Mouse (Mus musculus) heart, postnatal 0 days (tissue): ENCODE results near the gene Olfr279. TPM values are rescaled to one million over a fixed set of nuclear protein-coding genes. Genes with fewer than 3 reads are reported as not detected.

Experiments used
- ATAC-seq: fragments of 200-750 bp; cut with Nextera tagmentation; 2 replicates; pipeline ENCODE4 v1.8.0; 2017; ENCODE audit warnings: low read depth, moderate number of reproducible peaks, moderate library complexity; ENCODE audit not compliant: insufficient read depth
- DNase-seq: peaks from one replicate; pipeline ENCODE4 v3.0.0-alpha.2; 2016; ENCODE audit warnings: low spot score
- H3K27ac ChIP-seq: fragments of 300-500 bp; sonication (generic); 2 replicates; pipeline ENCODE4 v1.5.1; 2014; ENCODE audit warnings: low read depth, mild to moderate bottlenecking
- H3K27me3 ChIP-seq: fragments of 300-500 bp; sonication (generic); 2 replicates; pipeline ENCODE4 v1.6.1; 2014; ENCODE audit warnings: low read length, mixed read lengths; ENCODE audit not compliant: control insufficient read depth, insufficient read depth
- H3K36me3 ChIP-seq: fragments of 300-500 bp; sonication (generic); replicated peaks from 2 replicates; pipeline ENCODE4 v1.6.1; 2014; ENCODE audit warnings: low read length, mixed read lengths; ENCODE audit not compliant: control insufficient read depth, insufficient read depth
- H3K4me1 ChIP-seq: fragments of 300-500 bp; sonication (generic); 2 replicates; pipeline ENCODE4 v1.6.1; 2014; ENCODE audit warnings: antibody characterized with exemption; ENCODE audit not compliant: control insufficient read depth, insufficient read depth
- H3K4me2 ChIP-seq: fragments of 300-500 bp; sonication (generic); 2 replicates; pipeline ENCODE4 v1.6.1; 2014; ENCODE audit warnings: low read depth, mild to moderate bottlenecking, low read length, moderate library complexity
- H3K4me3 ChIP-seq: fragments of 300-500 bp; sonication (generic); 2 replicates; pipeline ENCODE4 v1.5.1; 2014; ENCODE audit warnings: low read depth, low read length
- H3K9ac ChIP-seq: fragments of 300-500 bp; sonication (generic); replicated peaks from 2 replicates; pipeline ENCODE4 v1.6.1; 2014; ENCODE audit warnings: low read depth, low read length, mixed read lengths
- H3K9me3 ChIP-seq: fragments of 300-500 bp; sonication (generic); replicated peaks from 2 replicates; pipeline ENCODE4 v1.6.1; 2016; ENCODE audit warnings: low read length; ENCODE audit not compliant: control insufficient read depth
- CTCF ChIP-seq: IDR thresholded peaks from 2 replicates; pipeline ENCODE4 v1.5.1; 2016; ENCODE audit warnings: antibody characterized with exemption, control low read depth, low read depth
- EP300 ChIP-seq: IDR thresholded peaks from 2 replicates; pipeline ENCODE4 v1.6.1; 2016; ENCODE audit warnings: antibody characterized with exemption, low read depth
- WGBS: fragments of 180-500 bp; shearing (Covaris S2); extraction: QIAGEN DNeasy Blood & Tissue Kit; methylation state at CpG from one replicate; pipeline ENCODE4 v1.1.7; 2014; 5-methylcytosine and 5-hydroxymethylcytosine counted together
- microRNA-seq: library from miRNA; unstranded; fragments of <30 nt; microRNA quantifications from one replicate; pipeline ENCODE4, GENCODE M21; 2016
- polyA plus RNA-seq: library from polyadenylated mRNA; unstranded; fragments of >200 nt; fragmentation: Nextera tagmentation; extraction: Ambion mirVana; gene quantifications from 2 replicates; pipeline ENCODE4 v1.2.1, GENCODE M21; 2015
- total RNA-seq: library from RNA; depleted of rRNA; stranded (reverse); fragments of >200 nt; gene quantifications from 2 replicates; pipeline ENCODE4 v1.2.3, GENCODE M21; 2014; ENCODE audit warnings: low replicate concordance; rRNA removed

Gene Olfr279
- total and polyA plus RNA-seq, 2 experiments from 2014 or later, result not detected

DNA sequence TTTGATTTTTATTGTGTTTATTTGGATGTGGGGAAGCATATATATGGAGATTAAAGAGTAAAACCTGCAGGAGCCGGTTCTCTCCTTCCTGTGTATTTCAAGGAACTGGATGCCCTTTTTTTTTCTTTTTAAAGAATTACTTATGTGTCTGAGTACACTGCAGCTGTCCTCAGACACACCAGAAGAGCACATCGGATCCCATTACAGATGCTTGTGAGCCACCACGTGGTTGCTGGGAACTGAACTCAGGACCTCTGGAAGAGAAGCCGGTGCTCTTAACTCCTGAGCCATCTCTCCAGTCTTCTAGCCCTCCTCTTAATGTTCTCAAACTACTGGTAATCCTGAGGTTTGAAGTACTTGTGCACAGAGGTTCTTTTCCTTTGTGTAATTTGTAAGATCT, 45.7 kb downstream of the Olfr279 start:
- Histone ChIP-seq H3K9me3 (no peaks in the 10 kb centered on the region), H3K4me1 (0 out of 2 replicates have a peak, but pooled peaks cover 2% of the 10 kb centered on the region), H3K27me3 (no peaks in the 10 kb centered on the region), H3K4me3 (no peak overlapping the region), H3K9ac (no peak overlapping the region), H3K36me3 (peaks cover 24% of the 10 kb centered on the region), H3K4me2 (no peak overlapping the region), H3K27ac (no peak overlapping the region)
- WGBS, result 64% methylated on average over 4 of the region's 4 CpGs
- DNase-seq, result no peak
- TF ChIP-seq CTCF, result no peak
- TF ChIP-seq EP300, result no peak
- no peak for ATAC-seq

DNA sequence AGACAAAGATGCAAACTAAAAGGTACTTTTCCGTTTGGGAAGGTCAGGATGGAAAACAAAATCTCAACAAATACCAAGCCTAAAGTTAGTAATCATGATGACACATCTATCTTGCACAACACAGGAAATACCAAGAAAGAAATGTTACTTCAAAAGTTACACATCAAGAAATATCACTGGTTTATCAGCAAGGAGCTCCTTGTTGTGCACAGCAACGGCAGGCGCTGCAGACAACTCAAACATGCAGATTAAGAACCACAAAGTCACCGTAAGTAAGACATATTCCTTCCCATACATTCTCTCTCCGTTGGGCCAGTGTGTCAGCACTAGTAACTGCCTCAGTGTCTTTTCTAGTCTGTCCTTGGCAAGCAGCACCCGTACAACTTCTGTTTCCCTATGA, 48.9 kb downstream of the Olfr279 start:
- DNase-seq, result no peak
- Histone ChIP-seq H3K4me1 (no peaks in the 10 kb centered on the region), H3K9ac (no peak overlapping the region), H3K4me3 (no peak overlapping the region), H3K9me3 (no peaks in the 10 kb centered on the region), H3K27me3 (no peaks in the 10 kb centered on the region), H3K27ac (no peak overlapping the region), H3K4me2 (no peak overlapping the region), H3K36me3 (peaks cover 55% of the 10 kb centered on the region)
- WGBS, result 80% methylated on average over 6 of the region's 6 CpGs
- no peak for ATAC-seq
- TF ChIP-seq CTCF, result no peak
- no peak for TF ChIP-seq EP300

DNA sequence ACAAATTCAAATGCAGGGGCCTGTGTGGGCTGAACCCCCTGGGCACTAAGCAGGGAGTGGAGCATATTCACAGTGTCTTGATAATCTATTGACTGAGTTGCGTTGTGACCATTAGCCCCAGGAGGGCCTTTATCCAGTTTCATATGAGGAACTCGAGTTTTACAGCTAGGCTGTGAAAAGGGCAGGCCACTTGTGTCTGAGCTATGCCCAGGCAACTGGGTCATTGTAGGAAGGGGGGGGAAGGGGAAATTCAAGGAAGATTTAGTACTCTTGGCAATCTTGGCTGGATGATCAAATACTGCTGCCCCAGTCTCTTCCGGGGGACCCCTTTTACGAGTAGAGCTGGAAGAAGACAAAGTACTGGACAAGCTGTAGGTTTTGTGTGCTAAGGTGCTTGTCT, 51.1 kb downstream of the Olfr279 start:
- Histone ChIP-seq H3K9ac (no peak overlapping the region), H3K4me1 (no peaks in the 10 kb centered on the region), H3K36me3 (peaks cover 75% of the 10 kb centered on the region), H3K4me3 (no peak overlapping the region), H3K4me2 (no peak overlapping the region), H3K27ac (no peak overlapping the region), H3K9me3 (no peaks in the 10 kb centered on the region), H3K27me3 (no peaks in the 10 kb centered on the region)
- no peak for ATAC-seq
- WGBS, result 94% methylated on average over 4 of the region's 4 CpGs
- no peak for TF ChIP-seq CTCF
- TF ChIP-seq EP300, result no peak
- no peak for DNase-seq

DNA sequence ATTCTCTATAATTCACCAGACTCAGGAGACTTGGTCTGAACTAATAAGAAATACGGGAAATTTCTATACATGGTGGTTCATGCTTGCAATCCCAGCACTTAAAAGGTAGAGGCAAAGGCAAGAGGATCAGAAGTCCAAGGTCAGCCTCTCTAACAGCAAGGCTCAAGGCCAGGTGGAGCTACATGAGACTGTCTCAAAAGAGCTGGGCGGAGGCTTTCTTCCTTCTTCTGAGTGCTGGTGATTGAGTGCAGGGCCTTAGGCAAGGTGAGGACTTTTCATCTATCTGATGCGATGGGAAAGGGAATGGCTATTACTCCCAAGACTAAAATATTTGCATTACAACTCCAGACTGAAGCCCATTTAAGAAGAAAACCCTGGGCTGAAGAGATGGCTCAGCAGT, 52.9 kb downstream of the Olfr279 start:
- no peak overlapping the region for H3K4me2 ChIP-seq
- no peak overlapping the region for H3K9ac ChIP-seq
- DNase-seq, result no peak
- peaks cover 76% of the 10 kb centered on the region for H3K36me3 ChIP-seq
- H3K4me3 ChIP-seq, result no peak overlapping the region
- no peak overlapping the region for H3K27ac ChIP-seq
- WGBS, result 93% methylated on average over 3 of the region's 3 CpGs
- ATAC-seq, result no peak
- no peaks in the 10 kb centered on the region for H3K9me3 ChIP-seq
- TF ChIP-seq CTCF (no peak), EP300 (no peak)
- H3K27me3 ChIP-seq, result no peaks in the 10 kb centered on the region
- H3K4me1 ChIP-seq, result no peaks in the 10 kb centered on the region

DNA sequence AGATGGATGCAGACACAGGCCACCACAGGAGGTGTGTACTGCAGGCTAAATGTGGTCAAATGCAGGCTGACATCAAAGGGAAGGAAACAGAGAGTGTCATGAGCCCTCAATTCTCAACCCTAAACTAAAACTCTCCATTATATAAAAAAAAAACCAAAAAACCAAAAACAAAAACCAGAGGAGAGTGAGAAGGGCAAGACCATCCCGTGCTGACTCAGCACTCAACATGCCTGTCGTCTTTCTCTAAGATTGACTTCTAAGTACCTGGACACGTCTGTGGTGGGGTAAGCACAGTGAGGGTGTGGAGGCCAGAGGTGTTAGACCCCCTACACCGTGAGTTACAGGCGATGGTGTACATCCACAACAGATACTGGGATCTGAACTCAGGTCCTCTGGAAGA, 54.6 kb downstream of the Olfr279 start:
- no peak overlapping the region for H3K4me3 ChIP-seq
- no peaks in the 10 kb centered on the region for H3K9me3 ChIP-seq
- DNase-seq, result no peak
- no peaks in the 10 kb centered on the region for H3K27me3 ChIP-seq
- TF ChIP-seq CTCF (no peak), EP300 (no peak)
- no peak overlapping the region for H3K9ac ChIP-seq
- peaks cover 91% of the 10 kb centered on the region for H3K36me3 ChIP-seq
- no peak overlapping the region for H3K27ac ChIP-seq
- ATAC-seq, result no peak
- H3K4me1 ChIP-seq, result no peaks in the 10 kb centered on the region
- H3K4me2 ChIP-seq, result no peak overlapping the region
- 80% methylated on average over 5 of the region's 5 CpGs for WGBS

Small RNAs within 50 kb of the gene (microRNA-seq; reads per million reads assigned to microRNA genes)
- gene Mir1291, result 1.1 reads per million

Other genes starting within 250 kb of the Olfr279 start
- not detected in 2 replicates for gene H1fnt, start 235.1 kb upstream of the Olfr279 start, total RNA-seq
- gene H1fnt, start 235.1 kb upstream of the Olfr279 start, polyA plus RNA-seq, result not detected in 2 replicates
- 2.3 and 3.6 TPM in 2 replicates for gene Zfp641, start 196.2 kb upstream of the Olfr279 start, total RNA-seq
- gene Zfp641, start 196.2 kb upstream of the Olfr279 start, polyA plus RNA-seq, result 1.5 and 1.6 TPM in 2 replicates
- gene Olfr285, start 175.0 kb upstream of the Olfr279 start, total RNA-seq, result not detected in 2 replicates
- gene Olfr285, start 175.0 kb upstream of the Olfr279 start, polyA plus RNA-seq, result not detected in 2 replicates
- gene Olfr284, start 151.4 kb upstream of the Olfr279 start, total RNA-seq, result not detected in 2 replicates
- gene Olfr284, start 151.4 kb upstream of the Olfr279 start, polyA plus RNA-seq, result not detected in 2 replicates
- gene Olfr283, start 111.5 kb upstream of the Olfr279 start, total RNA-seq, result not detected in 2 replicates
- gene Olfr283, start 111.5 kb upstream of the Olfr279 start, polyA plus RNA-seq, result not detected in 2 replicates
- gene Olfr282, start 61.2 kb upstream of the Olfr279 start, total RNA-seq, result not detected in 2 replicates
- not detected in 2 replicates for gene Olfr282, start 61.2 kb upstream of the Olfr279 start, polyA plus RNA-seq
- gene Olfr281, start 39.8 kb upstream of the Olfr279 start, total RNA-seq, result not detected in 2 replicates
- not detected in 2 replicates for gene Olfr281, start 39.8 kb upstream of the Olfr279 start, polyA plus RNA-seq
- gene OR5BS1P, start 22.5 kb upstream of the Olfr279 start, total RNA-seq, result not detected in 2 replicates
- not detected in 2 replicates for gene OR5BS1P, start 22.5 kb upstream of the Olfr279 start, polyA plus RNA-seq
- gene Lalba, start 9.7 kb upstream of the Olfr279 start, total RNA-seq, result not detected in 2 replicates
- gene Lalba, start 9.7 kb upstream of the Olfr279 start, polyA plus RNA-seq, result 0.26 and 0.36 TPM in 2 replicates
- 58.7 and 62.3 TPM in 2 replicates for gene Kansl2, start 41.9 kb downstream of the Olfr279 start, total RNA-seq
- gene Kansl2, start 41.9 kb downstream of the Olfr279 start, polyA plus RNA-seq, result 60.7 and 73.1 TPM in 2 replicates
- 20.0 and 32.8 TPM in 2 replicates for gene Ccnt1, start 78.5 kb downstream of the Olfr279 start, total RNA-seq
- 21.4 and 22.3 TPM in 2 replicates for gene Ccnt1, start 78.5 kb downstream of the Olfr279 start, polyA plus RNA-seq
- gene 4930415O20Rik, start 78.6 kb downstream of the Olfr279 start, total RNA-seq, result not detected in 2 replicates
- 0.30 TPM in 1 of 2 replicates, not detected in the other for gene 4930415O20Rik, start 78.6 kb downstream of the Olfr279 start, polyA plus RNA-seq
- 200 and 216 TPM in 2 replicates for gene Adcy6, start 117.7 kb downstream of the Olfr279 start, total RNA-seq
- 29.2 and 33.5 TPM in 2 replicates for gene Adcy6, start 117.7 kb downstream of the Olfr279 start, polyA plus RNA-seq
- 15.6 and 19.4 TPM in 2 replicates for gene Cacnb3, start 138.4 kb downstream of the Olfr279 start, total RNA-seq
- gene Cacnb3, start 138.4 kb downstream of the Olfr279 start, polyA plus RNA-seq, result 5.7 and 6.1 TPM in 2 replicates
- gene Ddx23, start 170.5 kb downstream of the Olfr279 start, total RNA-seq, result 25.1 and 32.7 TPM in 2 replicates
- 11.8 and 12.9 TPM in 2 replicates for gene Ddx23, start 170.5 kb downstream of the Olfr279 start, polyA plus RNA-seq
- 7.1 and 13.0 TPM in 2 replicates for gene Rnd1, start 185.1 kb downstream of the Olfr279 start, total RNA-seq
- 1.0 and 1.1 TPM in 2 replicates for gene Rnd1, start 185.1 kb downstream of the Olfr279 start, polyA plus RNA-seq
- 0.77 TPM in 1 of 2 replicates, not detected in the other for gene Ccdc65, start 215.8 kb downstream of the Olfr279 start, total RNA-seq
- gene Ccdc65, start 215.8 kb downstream of the Olfr279 start, polyA plus RNA-seq, result 0.25 and 0.86 TPM in 2 replicates
- 4.3 and 26.7 TPM in 2 replicates for gene Fkbp11, start 235.8 kb downstream of the Olfr279 start, total RNA-seq
- gene Fkbp11, start 235.8 kb downstream of the Olfr279 start, polyA plus RNA-seq, result 21.7 and 22.0 TPM in 2 replicates